Comparison of ENCODE assay signal across 30 mouse cellular contexts in genomic region chr6:87138479-87138878, GRCm38 (mm10). TPM values are rescaled to one million over a fixed set of nuclear protein-coding genes. Genes with fewer than 3 reads are reported as not detected.
A peak's percentile ranks its signal among the peaks of the same experiment; 100 is the strongest.
DNase-seq lines count a peak whose midpoint lies in the region; ATAC-seq lines count a peak whose summit lies in the region.
"Had no signal": no experiment of that assay in that cellular context is flagged by ENCODE, and none has a peak within 500 bp of the region (broad histone marks: within the 10 kb centered on the region; RNA-seq: fewer than 3 reads in every experiment).

No protein-coding gene starts in this region.

- WGBS in liver, embryonic 13.5 days (ENCODE audit: insufficient replicate concordance), result 20% methylated on average over 5 of the region's 5 CpGs
- 36% methylated on average over 5 of the region's 5 CpGs for WGBS in liver, embryonic 16.5 days (ENCODE audit: insufficient replicate concordance)

- ATAC-seq in liver, embryonic 13.5 days (ENCODE audit: low read depth), result peak; percentile 70
- ATAC-seq in liver, embryonic 16.5 days (ENCODE audit: low read depth), result peak; percentile 68
- ATAC-seq: activated CD4-positive, CD25-positive, alpha-beta regulatory T cell, adult 4 months; CD4-positive, CD25-positive, alpha-beta regulatory T cell, adult 4 months; forebrain, embryonic 14.5 days; forebrain, postnatal 0 days had no signal

- H3K36me3 ChIP-seq in liver, embryonic 13.5 days, result no peaks in the 10 kb centered on the region
- no peaks in the 10 kb centered on the region for H3K36me3 ChIP-seq in liver, embryonic 16.5 days (ENCODE audit: control insufficient read depth, insufficient read depth)
- H3K36me3 ChIP-seq: hindbrain, embryonic 12.5 days had no signal

- H3K4me1 ChIP-seq in liver, embryonic 13.5 days (replicated peaks), result peaks cover 36% of the 10 kb centered on the region
- H3K4me1 ChIP-seq in liver, embryonic 16.5 days (ENCODE audit: control insufficient read depth, low read depth, low read length), result peaks cover 26% of the 10 kb centered on the region
- H3K4me1 ChIP-seq: hindbrain, embryonic 12.5 days had no signal

- H3K27me3 ChIP-seq in liver, embryonic 13.5 days, result no peaks in the 10 kb centered on the region
- H3K27me3 ChIP-seq in liver, embryonic 16.5 days (ENCODE audit: control insufficient read depth, insufficient read depth, low read depth, low read length), result no peaks in the 10 kb centered on the region
- H3K27me3 ChIP-seq: embryonic facial prominence, embryonic 12.5 days; embryonic facial prominence, embryonic 15.5 days; heart, embryonic 13.5 days; hindbrain, embryonic 12.5 days; hindbrain, embryonic 15.5 days had no signal

- H3K9ac ChIP-seq in liver, embryonic 13.5 days, result 0 out of 2 replicates have a peak overlapping the region, but pooled peaks have one; percentile 27
- H3K9ac ChIP-seq in liver, embryonic 16.5 days (ENCODE audit: low read depth, low read length), result no peak overlapping the region
- H3K9ac ChIP-seq: embryonic facial prominence, embryonic 12.5 days; embryonic facial prominence, embryonic 15.5 days; forebrain, postnatal 0 days; heart, embryonic 13.5 days; hindbrain, embryonic 12.5 days; hindbrain, embryonic 15.5 days had no signal

- H3K4me3 ChIP-seq in liver, embryonic 13.5 days (replicated peaks), result no peak overlapping the region
- H3K4me3 ChIP-seq in liver, embryonic 16.5 days (ENCODE audit: low read depth, low read length), result no peak overlapping the region
- H3K4me3 ChIP-seq: embryonic facial prominence, embryonic 12.5 days; embryonic facial prominence, embryonic 15.5 days; heart, adult 2 months; heart, embryonic 10.5 days; heart, embryonic 13.5 days; hindbrain, embryonic 12.5 days; hindbrain, embryonic 15.5 days had no signal

- H3K9me3 ChIP-seq in liver, embryonic 13.5 days (replicated peaks), result no peaks in the 10 kb centered on the region
- no peaks in the 10 kb centered on the region for H3K9me3 ChIP-seq in liver, embryonic 16.5 days (replicated peaks; ENCODE audit: control insufficient read depth, low read length)
- H3K9me3 ChIP-seq: embryonic facial prominence, embryonic 12.5 days; embryonic facial prominence, embryonic 15.5 days; heart, embryonic 10.5 days; heart, embryonic 13.5 days; hindbrain, embryonic 12.5 days; hindbrain, embryonic 15.5 days had no signal

- H3K27ac ChIP-seq in liver, embryonic 13.5 days, result peak overlapping the region; percentile 75
- peak overlapping the region; percentile 46 for H3K27ac ChIP-seq in liver, embryonic 16.5 days (ENCODE audit: low read length)
- H3K27ac ChIP-seq: embryonic facial prominence, embryonic 12.5 days; embryonic facial prominence, embryonic 15.5 days; heart, adult 2 months; heart, embryonic 10.5 days; heart, embryonic 13.5 days; hindbrain, embryonic 12.5 days; hindbrain, embryonic 15.5 days had no signal

- H3K4me2 ChIP-seq in liver, embryonic 13.5 days, result no peak overlapping the region; the same call in 1 of the 2 replicates
- H3K4me2 ChIP-seq in liver, embryonic 16.5 days (ENCODE audit: low read depth, low read length), result no peak overlapping the region
- H3K4me2 ChIP-seq: embryonic facial prominence, embryonic 12.5 days; embryonic facial prominence, embryonic 15.5 days; heart, embryonic 13.5 days; hindbrain, embryonic 12.5 days; hindbrain, embryonic 15.5 days had no signal

- DNase-seq in liver, result peak; percentile 21
- no peak for DNase-seq in liver, embryonic 13.5 days
- DNase-seq in heart, postnatal 4 days, result no peak
- no peak for DNase-seq in gastrocnemius, postnatal 4 days (ENCODE audit: low spot score in 2 of 2)
- no peak for DNase-seq in right cerebral cortex, postnatal 10 days (ENCODE audit: low spot score in 2 of 2)
- DNase-seq: adrenal gland, postnatal 10 days; adrenal gland, postnatal 36 days; cerebellum, adult 11 months; cerebellum, adult 2 months; cerebellum, adult 9-11 months; cerebellum, postnatal 25 days; forebrain, postnatal 0 days; gastrocnemius, postnatal 25 days; heart, adult 2 months; heart, postnatal 14 days had no signal

RNA-seq across cellular contexts. Expression of gene D6Ertd527e, which starts 33.9 kb away (rescaled TPM):
- 0.12 TPM in 1 of 2 replicates, not detected in the other for polyA plus RNA-seq in liver, embryonic 13.5 days (2015; fragmentation: Nextera tagmentation; extraction: Ambion mirVana)
- polyA plus RNA-seq in liver, embryonic 16.5 days (2015; fragmentation: Nextera tagmentation; extraction: Ambion mirVana), result not detected in 2 replicates
- total RNA-seq in heart, postnatal 4 days (2021), result not detected
- under 1 TPM; 0.12 to 0.23 TPM for total RNA-seq in gastrocnemius, postnatal 4 days (2021)
- total RNA-seq: adrenal gland, postnatal 36 days; common myeloid progenitor, adult 5-6 weeks; forebrain, postnatal 0 days; gastrocnemius, adult 8-10 months; gastrocnemius, postnatal 25 days; granulocyte monocyte progenitor cell, adult 5-6 weeks; heart, adult 2 months; heart, postnatal 14 days; hematopoietic stem cell, adult 5-6 weeks had no signal
- polyA plus RNA-seq: C2C12; CD4-positive, CD25-positive, alpha-beta regulatory T cell, adult 4 months; forebrain, embryonic 14.5 days; heart, embryonic 10.5 days had no signal
